Mouse (Mus musculus) ovary, adult 2 months (tissue): ENCODE measurements around the gene BC049352. TPM values are rescaled to one million over a fixed set of nuclear protein-coding genes. Genes with fewer than 3 reads are reported as not detected.

Source experiments
- polyA plus RNA-seq: library from polyadenylated mRNA; depleted of rRNA; stranded (reverse); fragments of >200 nt; gene quantifications from 2 replicates; pipeline ENCODE4 v1.2.3, GENCODE M21; 2012; rRNA removed

Gene BC049352
- polyA plus RNA-seq, result 0.07 and 0.15 TPM in 2 replicates

GRCm38 (mm10) chr9:45181770-45182169, at the start of gene BC049352:
BC049352 (plus strand) TSS chr9:45182007.

DNA sequence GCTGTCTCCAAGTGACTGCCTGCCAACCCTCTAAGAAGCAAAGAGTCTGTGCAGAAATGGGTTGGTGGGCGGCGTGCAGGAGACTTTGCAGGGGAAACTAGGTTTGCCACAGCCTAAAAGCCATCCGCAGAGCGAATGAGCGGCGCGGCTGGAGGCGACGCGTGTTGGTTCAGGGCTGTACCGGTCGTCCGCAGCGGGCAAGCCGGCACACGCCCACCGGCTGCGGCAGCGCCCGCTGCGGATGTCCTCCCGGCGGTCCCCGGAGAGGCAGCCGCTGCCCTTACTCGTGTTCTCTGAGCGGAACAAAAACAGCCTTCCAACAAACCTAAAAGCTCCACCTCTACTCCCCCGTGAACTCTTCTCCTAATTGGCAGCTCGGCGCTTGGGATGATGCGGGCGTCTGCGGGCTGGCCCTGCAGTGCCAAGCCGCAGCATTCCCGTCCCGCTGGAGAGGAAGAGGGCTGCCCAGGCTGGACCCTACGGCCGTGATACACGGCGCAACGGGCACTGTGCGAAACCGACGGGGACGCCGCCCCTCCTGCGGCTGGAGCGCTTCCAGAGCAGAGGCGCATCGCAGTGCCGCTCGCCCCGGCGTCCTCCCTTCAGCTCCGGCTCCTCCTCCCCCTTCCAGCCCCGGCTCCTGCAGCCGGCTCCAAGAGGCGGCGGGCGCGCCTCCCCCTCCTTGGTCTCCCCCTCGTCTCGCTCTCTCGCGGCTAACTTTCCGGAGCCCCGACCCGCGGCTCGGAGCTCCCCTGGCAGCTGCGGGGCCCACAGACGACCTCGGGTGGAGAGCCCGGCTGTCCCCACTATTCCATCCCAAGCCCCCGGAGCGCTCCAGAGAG, 43.4 kb upstream of the BC049352 start, which contains the start of gene Scn4b:
TSS of gene Scn4b (plus strand) at position 205 of the 842 bp plus-strand sequence.

DNA sequence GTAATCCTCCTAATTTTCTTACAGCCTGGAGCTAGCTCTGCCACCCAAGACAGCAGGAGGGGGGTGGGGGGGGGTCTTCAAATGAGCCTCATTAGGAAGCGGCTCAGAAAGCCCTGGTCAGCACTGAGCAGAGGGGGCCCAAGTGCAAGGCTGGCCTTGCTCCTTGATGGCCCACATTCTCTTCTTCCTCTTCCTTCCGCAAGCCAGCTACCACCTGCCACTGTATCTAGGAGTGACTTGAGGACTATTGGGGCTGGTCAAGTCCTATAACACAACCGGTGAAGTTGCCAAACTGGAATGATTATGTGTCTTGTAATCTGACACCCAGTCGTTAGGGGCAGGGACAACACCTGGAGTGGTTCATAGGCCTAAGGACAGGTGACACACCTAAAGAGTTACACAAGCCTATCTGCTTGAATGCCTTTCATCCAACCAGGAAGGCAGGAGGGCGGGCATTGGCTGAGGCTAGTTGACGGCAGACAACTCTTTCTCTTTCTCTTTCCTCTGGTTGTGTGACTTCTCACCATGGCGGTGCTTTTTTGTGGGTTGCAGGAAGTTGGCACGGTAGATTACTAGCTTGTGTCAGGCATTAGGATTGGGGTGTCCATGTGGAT, 22.1 kb downstream of the BC049352 start, which contains the start of gene Tmprss4:
TSS of gene Tmprss4 (minus strand) at position 296 of the 614 bp plus-strand sequence.

DNA sequence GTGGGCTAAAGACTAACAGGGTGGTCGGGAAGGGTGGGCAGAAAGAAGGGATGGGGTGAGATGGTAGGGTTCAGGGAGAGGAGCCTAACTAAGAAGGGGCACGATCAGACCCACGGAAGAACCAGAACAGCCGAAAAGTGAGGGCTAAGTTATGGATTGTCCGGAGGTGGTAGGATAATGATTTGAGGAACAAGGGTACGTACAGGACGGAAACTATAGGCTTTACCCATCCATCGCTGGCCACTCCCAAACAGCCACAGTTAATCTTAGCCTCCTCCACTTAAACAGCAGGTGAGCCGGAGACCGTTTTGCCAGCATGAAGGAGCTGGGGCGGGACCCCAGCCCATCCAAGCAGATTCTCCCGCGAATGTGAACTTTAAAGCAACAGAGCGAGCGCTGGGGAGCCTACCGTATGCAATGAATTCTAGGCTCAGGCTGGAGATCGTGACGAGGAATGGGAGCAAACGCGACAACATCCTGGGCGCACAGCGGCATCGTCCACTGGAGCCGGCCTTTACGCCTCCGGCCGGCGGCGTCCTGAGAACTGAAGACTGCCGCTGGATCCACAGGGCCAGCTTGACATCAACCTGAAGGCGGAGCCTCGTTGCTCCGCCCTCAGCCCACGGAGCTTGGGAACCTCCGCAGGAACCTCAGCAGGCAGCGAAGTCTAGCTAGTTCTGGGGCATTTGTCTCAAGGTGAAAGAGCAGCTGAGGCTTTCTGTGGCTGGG, 87.0 kb downstream of the BC049352 start, which contains the start of gene Il10ra:
TSS of gene Il10ra (minus strand) at position 553 of the 729 bp plus-strand sequence.

Other genes starting within 250 kb of the BC049352 start
- 5.5 and 8.3 TPM in 2 replicates for gene Ube4a, start 216.4 kb upstream of the BC049352 start, polyA plus RNA-seq
- gene Cd3g, start 201.6 kb upstream of the BC049352 start, polyA plus RNA-seq, result 0.16 and 0.18 TPM in 2 replicates
- gene Cd3d, start 200.2 kb upstream of the BC049352 start, polyA plus RNA-seq, result 0.24 TPM in 2 replicates
- 0.26 and 0.58 TPM in 2 replicates for gene Cd3e, start 172.4 kb upstream of the BC049352 start, polyA plus RNA-seq
- 2.3 and 2.8 TPM in 2 replicates for gene Mpzl2, start 142.2 kb upstream of the BC049352 start, polyA plus RNA-seq
- gene Mpzl3, start 126.8 kb upstream of the BC049352 start, polyA plus RNA-seq, result 2.0 and 5.0 TPM in 2 replicates
- gene Jaml, start 102.8 kb upstream of the BC049352 start, polyA plus RNA-seq, result 0.25 and 0.35 TPM in 2 replicates
- 1.3 TPM in 2 replicates for gene Scn2b, start 64.2 kb upstream of the BC049352 start, polyA plus RNA-seq
- 0.23 and 0.28 TPM in 2 replicates for gene Scn4b, start 43.6 kb upstream of the BC049352 start, polyA plus RNA-seq
- gene Tmprss4, start 22.1 kb downstream of the BC049352 start, polyA plus RNA-seq, result 4.4 and 6.9 TPM in 2 replicates
- gene Il10ra, start 87.1 kb downstream of the BC049352 start, polyA plus RNA-seq, result 5.2 and 5.9 TPM in 2 replicates
- gene Tmprss13, start 137.1 kb downstream of the BC049352 start, polyA plus RNA-seq, result 4.9 and 6.9 TPM in 2 replicates
- 88.4 and 105 TPM in 2 replicates for gene Fxyd6, start 188.2 kb downstream of the BC049352 start, polyA plus RNA-seq
- gene Fxyd2, start 217.7 kb downstream of the BC049352 start, polyA plus RNA-seq, result 9.2 and 13.3 TPM in 2 replicates
- gene Dscaml1, start 244.6 kb downstream of the BC049352 start, polyA plus RNA-seq, result 1.0 and 1.5 TPM in 2 replicates